Mouse (Mus musculus) embryonic facial prominence, embryonic 10.5 days (tissue): ENCODE measurements around the gene Gpr15. TPM values are rescaled to one million over a fixed set of nuclear protein-coding genes. Genes with fewer than 3 reads are reported as not detected.

ENCODE experiments used
- microRNA-seq: library from miRNA; unstranded; fragments of <30 nt; microRNA quantifications from one replicate; pipeline ENCODE4, GENCODE M21; 2017
- polyA plus RNA-seq: library from polyadenylated mRNA; unstranded; fragments of >200 nt; fragmentation: Nextera tagmentation; extraction: Ambion mirVana; gene quantifications from 2 replicates; pipeline ENCODE4 v1.2.1, GENCODE M21; 2016

Gpr15 gene
- polyA plus RNA-seq, 1 experiment from 2014 or later = not detected

Small RNA genes lying within 50 kb of the gene (microRNA-seq; reads per million reads assigned to microRNA genes)
- not detected for gene Gm27564

Other genes starting within 250 kb of the Gpr15 start
- 10.3 and 11.9 TPM in 2 replicates for gene St3gal6, start 194.8 kb downstream of the Gpr15 start, polyA plus RNA-seq
- not detected in 2 replicates for gene Gm813, start 102.1 kb downstream of the Gpr15 start, polyA plus RNA-seq
- gene E330017A01Rik, start 80.3 kb downstream of the Gpr15 start, polyA plus RNA-seq = not detected in 2 replicates
- 25.0 and 26.9 TPM in 2 replicates for gene Cpox, start 48.8 kb downstream of the Gpr15 start, polyA plus RNA-seq
- 101 and 105 TPM in 2 replicates for gene Cldnd1, start 8.8 kb upstream of the Gpr15 start, polyA plus RNA-seq
- not detected in 2 replicates for gene Olfr172, start 44.1 kb upstream of the Gpr15 start, polyA plus RNA-seq
- gene Olfr173, start 81.2 kb upstream of the Gpr15 start, polyA plus RNA-seq = not detected in 2 replicates
- not detected in 2 replicates for gene Olfr175-ps1, start 107.7 kb upstream of the Gpr15 start, polyA plus RNA-seq
- gene Olfr177, start 155.7 kb upstream of the Gpr15 start, polyA plus RNA-seq = not detected in 2 replicates
- not detected in 2 replicates for gene Olfr178, start 173.0 kb upstream of the Gpr15 start, polyA plus RNA-seq
- gene Olfr181, start 209.7 kb upstream of the Gpr15 start, polyA plus RNA-seq = not detected in 2 replicates
- not detected in 2 replicates for gene Olfr180, start 210.3 kb upstream of the Gpr15 start, polyA plus RNA-seq